Mouse (Mus musculus) adrenal gland, postnatal 10 days (tissue): Measurements from ENCODE around the gene Golph3l. TPM values are rescaled to one million over a fixed set of nuclear protein-coding genes. Genes with fewer than 3 reads are reported as not detected.

Source experiments
- DNase-seq: peaks from one replicate; pipeline ENCODE4 v3.0.0; 2021; ENCODE audit warnings: mixed read lengths
- total RNA-seq, 2 experiments: library from RNA; stranded (reverse); gene quantifications; 2 replicates each; pipeline ENCODE4 v1.2.3; 2021

Golph3l gene
- total RNA-seq, 2 experiments from 2014 or later = 31.9 to 35.4 TPM

DNA sequence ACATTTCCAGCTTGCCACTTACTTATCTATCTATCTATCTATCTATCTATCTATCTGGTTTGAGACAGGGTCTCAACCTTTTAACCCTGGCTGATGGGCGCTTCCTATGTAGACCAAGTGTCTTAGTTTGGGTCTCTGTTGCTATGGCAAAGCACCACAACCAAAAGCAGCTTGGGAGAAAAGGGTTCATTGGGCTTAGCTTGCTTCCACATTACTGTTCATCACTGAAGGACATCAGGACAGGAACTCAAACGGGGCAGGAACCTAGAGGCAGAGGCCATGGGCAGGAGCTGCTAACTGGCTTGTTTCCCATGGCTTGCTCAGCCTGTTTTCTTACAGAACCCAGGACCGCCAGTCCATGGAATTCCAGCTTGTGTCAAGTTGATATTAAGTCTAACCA, 68.4 kb downstream of the Golph3l start:
- DNase-seq = no peak

DNA sequence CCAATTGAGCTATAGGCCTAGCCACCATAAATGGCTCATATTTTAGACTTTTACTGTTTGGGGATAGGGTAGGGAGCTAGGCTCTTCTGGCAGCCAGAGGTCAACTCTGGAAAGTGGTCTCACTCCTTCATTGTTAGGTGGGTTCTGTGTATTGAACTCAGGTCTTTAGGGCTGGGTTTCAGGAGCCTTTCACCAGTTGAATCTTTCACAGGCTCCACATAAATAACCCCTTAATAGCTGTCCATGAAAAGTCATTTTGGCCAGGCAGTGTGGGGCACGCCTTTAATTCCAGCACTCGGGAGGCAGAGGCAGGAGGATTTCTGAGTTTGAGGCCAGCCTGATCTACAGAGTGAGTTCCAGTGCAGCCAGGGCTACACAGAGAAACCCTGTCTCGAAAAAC, 69.0 kb downstream of the Golph3l start:
- no peak for DNase-seq

DNA sequence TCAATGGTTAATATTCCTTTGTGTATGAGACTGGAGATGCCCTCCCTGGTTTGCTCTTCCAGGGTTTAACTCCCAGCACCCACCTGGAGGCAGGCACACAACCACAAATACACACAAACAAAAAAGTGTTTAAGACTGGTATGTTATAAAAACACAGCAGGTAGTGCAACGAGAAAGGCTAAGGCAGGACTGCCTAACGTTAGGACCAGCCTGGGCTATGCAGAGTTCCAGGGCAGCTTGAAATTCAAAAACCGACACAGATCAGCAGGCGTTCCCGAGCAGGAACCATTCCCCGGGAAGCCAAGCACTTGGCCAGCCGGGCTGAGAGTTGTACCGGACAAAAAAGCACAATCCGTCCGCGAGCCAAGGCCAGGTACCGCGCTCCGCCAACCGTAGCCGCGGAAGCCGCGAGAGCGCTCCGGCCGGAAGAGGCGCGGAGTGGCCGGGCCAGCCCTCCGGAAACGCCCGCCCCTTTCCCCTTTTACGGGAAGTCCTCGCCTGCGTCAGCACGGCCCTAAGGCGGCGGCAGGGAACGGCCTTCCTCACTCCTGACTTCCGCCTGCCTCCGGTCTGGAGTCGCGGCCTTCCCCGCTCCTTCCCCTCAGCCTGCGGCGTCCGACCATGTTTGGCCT, 69.6 kb downstream of the Golph3l start, which contains the start of gene Mcl1:
TSS of gene Mcl1 (plus strand) at position 553 of the 632 bp plus-strand sequence.
- peak; percentile 98 for DNase-seq

DNA sequence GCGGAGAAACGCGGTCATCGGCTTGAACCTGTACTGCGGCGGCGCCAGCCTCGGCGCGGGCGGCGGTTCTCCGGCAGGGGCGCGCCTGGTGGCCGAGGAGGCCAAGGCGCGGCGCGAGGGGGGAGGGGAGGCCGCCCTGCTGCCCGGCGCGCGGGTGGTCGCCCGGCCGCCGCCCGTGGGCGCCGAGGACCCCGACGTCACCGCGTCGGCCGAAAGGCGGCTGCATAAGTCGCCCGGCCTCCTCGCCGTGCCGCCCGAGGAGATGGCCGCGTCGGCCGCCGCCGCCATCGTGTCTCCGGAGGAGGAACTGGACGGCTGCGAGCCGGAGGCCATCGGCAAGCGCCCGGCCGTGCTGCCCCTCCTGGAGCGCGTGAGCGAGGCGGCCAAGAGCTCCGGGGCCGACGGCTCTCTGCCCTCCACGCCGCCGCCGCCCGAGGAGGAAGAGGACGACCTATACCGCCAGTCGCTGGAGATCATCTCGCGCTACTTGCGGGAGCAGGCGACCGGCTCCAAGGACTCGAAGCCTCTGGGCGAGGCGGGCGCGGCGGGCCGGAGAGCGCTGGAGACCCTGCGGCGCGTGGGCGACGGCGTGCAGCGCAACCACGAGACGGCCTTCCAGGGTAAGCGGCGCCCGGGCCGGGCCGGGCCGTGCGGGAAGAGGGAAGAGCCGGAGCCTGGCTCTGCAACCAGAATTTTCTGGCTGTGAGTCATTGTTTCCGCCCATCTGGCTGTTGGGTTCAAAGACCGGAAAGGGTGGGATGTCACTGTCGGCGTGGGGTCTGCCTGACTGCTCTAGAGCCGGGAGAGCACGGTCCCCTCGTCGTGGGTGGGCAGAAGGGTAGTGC, 70.4 kb downstream of the Golph3l start:
- DNase-seq = peak; percentile 81

DNA sequence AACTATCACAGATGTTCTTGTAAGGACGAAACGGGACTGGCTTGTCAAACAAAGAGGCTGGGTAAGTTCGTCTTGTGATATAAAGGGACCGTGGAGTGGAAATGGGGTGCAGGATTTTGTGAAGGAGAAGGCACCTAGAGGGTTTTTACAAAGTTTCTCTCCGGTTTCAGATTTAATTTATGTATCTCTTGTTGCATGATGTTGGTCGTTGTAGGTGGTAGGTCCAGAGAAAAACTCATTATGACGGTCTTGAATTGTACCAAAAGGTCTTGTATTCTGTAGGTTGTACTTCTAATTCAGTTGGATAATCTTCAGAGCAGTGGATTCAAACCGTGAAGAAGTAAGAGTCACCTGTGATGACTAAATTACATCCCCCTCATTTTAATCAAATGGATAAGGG, 71.2 kb downstream of the Golph3l start:
- DNase-seq = no peak

DNA sequence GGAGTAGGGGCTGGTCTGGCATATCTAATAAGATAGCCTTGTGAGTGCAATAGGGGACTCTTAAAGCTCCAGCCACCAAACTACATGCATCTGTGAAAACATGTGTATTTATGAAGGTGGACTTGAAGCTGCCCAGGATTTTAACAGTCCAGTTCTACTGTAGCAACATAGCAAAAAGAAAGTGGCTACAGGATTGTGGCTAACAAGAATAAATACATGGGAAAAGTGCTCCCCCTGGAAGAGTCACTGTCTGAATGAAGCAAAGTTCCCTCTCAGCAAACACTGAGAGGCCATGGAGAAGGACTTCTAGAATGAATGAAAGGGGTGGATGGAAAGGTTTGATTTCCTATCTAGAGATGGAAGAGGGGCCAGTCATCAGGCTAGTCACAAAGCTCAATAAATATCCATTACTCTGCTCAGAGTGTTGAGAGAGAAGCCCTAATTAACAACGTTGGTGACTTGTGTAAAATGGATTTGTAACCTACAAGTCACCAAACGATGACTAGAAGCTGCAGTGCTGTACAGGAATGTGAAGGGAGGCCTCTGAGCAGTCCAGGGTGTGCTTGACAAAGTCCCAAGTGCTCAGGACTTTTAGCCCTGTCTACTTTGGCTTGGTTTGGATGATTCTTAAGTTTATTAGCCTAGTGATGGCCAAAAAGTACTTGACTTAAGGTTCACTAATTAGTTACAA, 72.2 kb downstream of the Golph3l start:
- no peak for DNase-seq

DNA sequence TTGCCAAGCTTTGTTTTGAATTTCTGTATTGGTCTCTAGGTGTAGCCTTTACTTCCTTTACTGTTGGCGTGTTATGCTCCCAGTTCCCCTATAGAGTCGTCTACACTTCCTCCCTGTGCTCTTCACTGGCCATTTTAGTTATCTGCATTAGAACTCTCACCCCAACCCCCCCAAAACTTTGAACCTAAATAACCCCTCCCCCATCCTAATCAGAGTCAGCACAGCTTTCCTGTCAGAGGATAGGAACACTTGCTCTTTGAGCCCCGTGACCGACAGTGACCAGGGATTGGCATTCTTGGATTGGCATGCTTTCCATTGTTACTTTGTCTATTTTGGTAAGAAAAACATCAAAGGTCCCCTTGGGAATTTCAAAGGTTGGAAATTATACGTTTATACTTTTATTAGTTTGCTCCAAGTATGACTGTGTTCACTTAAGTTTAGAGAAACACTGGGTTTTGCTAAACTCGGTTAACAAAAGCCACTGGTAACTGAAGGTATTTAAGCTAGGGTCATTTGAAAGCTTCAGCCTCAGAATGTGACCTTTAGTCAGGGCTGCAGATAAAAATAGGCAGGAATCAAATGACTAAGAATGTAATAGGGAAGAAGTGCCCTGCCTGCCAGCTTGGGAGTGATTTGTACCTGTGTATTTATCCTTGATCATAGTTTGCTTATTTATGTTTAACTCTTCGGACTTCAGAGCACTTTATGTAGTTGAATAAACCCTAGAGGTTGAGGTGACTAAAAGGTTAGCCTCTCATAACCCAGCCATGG, 73.4 kb downstream of the Golph3l start:
- no peak for DNase-seq

DNA sequence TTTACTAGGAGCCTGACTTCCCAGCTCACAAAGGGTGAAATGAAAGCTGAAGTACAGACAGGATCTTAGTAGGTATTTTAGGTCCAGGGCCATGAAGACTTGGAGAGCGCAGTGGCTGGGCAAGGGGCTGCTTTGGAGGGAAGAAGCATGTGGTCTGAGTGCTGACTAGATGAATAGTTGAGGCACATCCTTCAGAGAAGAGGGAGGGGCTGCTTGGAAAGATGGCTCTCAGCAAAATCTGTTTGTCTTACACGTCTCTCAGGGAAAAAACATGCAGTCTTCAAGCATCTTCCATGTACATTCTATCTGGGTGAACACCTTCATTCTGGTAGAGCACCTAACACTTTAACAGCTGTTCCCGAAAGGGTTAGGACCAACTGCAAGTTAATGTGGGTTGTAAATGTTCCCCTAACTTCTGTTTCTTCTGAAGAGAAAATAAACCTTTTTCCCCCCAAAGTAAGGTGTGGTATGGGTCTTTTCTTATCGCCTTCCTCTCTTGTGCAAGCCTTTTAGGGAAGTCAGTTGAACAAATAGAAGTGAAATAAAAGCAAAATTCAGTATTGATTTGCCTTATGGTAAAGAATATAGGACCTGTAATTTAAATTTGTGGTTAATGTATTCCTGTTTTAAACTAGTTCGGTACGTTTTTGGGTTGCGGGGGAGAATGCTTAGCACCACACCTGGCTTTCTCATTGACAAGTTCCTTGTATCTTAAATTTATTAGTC, 74.2 kb downstream of the Golph3l start:
- DNase-seq = no peak

DNA sequence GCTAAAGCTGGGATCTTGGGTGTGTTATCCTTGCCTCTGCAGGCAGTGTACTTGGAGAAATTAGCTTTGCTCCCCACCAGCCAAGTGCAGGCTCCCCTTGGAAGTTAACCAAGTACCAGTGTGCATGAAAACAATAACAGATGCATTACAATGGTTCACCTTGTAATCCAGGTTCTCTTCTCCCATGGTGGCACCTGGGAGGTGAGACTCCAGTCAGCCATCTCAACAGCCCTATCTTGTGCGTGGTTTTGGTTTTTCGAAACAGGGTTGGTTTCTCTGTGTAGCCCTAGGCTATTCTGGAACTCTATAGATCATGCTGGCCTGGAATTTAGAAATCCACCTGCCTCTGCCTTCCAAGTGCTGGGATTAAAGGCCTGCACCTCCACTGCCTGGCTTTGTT, 74.8 kb downstream of the Golph3l start:
- DNase-seq = peak; percentile 12

DNA sequence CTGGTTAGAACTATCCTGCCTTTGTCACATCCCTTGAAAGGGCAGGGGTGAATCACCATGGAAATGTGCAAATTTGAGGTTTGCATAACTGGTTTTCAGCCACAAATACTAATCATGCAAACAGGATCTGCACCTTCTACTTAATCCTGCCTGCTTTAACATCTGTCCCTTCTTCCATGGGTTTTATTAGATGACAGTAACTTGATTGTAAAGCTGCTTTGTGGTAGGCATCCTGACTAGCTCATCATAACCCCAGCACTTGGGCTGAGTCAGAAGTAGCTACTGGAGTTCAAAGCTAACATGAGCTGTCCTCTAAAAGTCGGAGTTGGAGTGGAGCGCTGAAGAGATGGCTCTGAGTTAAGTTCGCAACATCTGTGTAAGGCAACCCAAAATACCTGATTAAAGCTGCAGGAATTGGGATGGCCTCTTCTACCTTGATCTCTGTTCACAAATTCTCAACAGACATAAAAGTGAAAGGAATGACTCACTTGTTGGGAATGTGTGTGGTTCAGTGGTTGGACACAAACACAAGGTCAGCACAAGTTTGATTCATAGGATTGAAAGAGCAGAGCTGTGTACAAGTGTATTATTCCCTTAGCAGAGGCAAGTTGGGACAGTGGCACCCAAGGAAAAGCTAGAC, 75.4 kb downstream of the Golph3l start:
- DNase-seq = peak; percentile 31

DNA sequence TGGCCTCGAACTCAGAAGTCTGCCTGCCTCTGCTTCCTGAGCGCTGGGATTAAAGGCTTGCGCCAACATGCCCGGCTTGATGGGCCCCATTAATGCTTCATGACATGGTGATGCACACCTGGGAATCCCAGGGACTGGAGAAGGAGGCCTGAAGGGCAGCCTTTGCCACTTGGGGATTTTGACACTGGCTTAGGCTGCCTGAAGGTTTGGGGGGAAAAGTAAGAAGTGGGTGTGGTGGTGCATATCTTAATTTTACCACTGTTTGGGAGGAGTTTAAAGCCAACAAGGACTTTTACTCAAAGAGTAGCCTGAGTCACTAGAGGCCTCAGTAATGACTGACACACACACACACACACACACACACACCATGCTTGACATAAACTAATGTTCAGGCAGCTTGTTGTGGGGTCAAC, 76.2 kb downstream of the Golph3l start:
- DNase-seq = peak; percentile 25

DNA sequence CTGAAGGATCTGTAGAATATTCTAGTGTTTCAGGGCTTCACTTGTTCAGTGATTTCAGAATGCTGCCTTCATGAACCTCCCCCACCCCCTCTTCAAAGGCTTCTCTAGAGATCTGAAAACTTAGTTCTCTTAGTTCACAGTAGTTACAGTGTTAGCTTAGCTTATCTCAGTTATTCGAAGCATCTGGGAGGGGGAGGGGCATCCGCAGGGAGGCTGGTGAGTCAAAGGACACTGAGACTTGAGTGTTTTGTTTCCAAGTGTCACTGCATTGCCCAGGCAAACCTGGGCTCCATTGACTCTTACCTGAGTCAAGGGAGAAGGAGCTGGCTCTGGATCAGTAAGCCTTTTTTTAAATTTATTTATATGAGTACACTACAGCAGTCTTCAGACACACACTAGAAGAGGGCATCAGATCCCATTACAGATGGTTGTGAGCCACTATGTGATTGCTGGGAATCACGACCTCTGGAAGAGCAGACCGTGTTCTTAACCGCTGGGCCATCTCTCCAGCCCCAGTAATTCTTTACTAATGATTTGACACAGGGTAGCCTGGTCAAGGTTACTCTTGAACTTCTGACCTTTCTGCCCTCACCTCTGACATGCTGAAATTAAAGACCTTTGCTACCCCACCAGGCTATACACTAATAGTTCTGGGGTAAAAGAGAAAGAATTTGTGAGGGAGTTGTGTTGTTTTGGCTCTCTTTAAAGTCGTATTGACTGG, 77.5 kb downstream of the Golph3l start:
- DNase-seq = peak; percentile 80

DNA sequence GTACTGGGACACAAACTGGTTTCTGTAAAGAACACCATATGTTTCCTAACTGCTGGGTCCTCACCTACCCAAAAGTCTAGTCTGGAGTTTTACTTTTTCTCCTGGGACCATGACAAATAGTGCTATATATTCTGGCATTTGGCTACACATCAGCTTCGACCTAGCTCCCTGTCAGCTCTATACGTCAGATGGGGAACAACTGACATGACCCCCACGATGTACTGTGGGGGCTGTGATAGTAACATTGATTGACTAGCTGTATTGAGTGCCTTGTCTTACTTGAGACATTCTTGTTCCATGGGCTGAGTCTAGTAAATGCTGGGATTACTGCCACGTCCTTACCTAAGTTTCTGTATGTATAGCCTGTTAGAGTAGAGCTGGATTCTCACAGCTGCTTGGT, 78.8 kb downstream of the Golph3l start:
- DNase-seq = no peak

DNA sequence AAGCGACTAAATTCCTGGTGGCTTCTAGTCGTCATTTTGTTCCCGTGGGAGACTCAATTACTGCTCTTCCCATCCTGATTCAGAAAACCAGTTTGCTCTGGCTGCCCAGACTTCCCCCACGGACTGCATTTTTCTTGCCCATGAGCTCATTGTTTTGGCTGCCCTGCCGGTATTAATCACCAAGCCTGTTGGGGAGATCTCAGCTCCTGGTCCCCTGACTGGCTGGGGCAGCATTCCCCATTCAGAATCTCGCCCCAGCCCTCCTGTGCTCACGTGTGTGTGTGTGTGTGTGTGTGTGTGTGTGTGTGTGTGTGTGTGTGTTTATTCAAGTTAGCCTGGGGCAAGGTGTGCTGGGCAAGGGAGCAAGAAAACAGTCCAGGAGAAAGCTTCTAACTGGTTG, 79.3 kb downstream of the Golph3l start:
- DNase-seq = peak; percentile 72

Other genes with a start within 250 kb of the Golph3l start
- gene Setdb1, start 231.7 kb upstream of the Golph3l start, total RNA-seq = 10 to 100 TPM; 23.8 to 30.8 TPM
- not detected for gene 4930558C23Rik, start 186.1 kb upstream of the Golph3l start, total RNA-seq
- gene Arnt, start 154.5 kb upstream of the Golph3l start, total RNA-seq = 10 to 100 TPM; 53.4 to 64.5 TPM
- 10 to 100 TPM; 15.1 to 58.9 TPM for gene Ctsk, start 89.7 kb upstream of the Golph3l start, total RNA-seq
- gene Ctss, start 62.1 kb upstream of the Golph3l start, total RNA-seq = 10 to 100 TPM; 18.8 to 23.5 TPM
- gene Hormad1, start 29.3 kb upstream of the Golph3l start, total RNA-seq = not detected
- 10 to 100 TPM; 67.8 to 68.1 TPM for gene Ensa, start 36.1 kb downstream of the Golph3l start, total RNA-seq
- gene Mcl1, start 69.9 kb downstream of the Golph3l start, total RNA-seq = 100 to 1,000 TPM; 116 to 144 TPM
- 10 to 100 TPM; 13.3 to 13.4 TPM for gene Adamtsl4, start 99.0 kb downstream of the Golph3l start, total RNA-seq
- gene Ecm1, start 150.6 kb downstream of the Golph3l start, total RNA-seq = 100 to 1,000 TPM; 139 to 162 TPM
- 10 to 100 TPM; 40.8 to 51.6 TPM for gene Tars2, start 171.3 kb downstream of the Golph3l start, total RNA-seq
- gene Rprd2, start 229.9 kb downstream of the Golph3l start, total RNA-seq = 10 to 100 TPM; 43.9 to 50.6 TPM